Mouse (Mus musculus): Measurements from ENCODE around the gene Afmid. TPM values are rescaled to one million over a fixed set of nuclear protein-coding genes. Genes with fewer than 3 reads are reported as not detected.

Afmid gene
- total and polyA plus RNA-seq, 3 experiments = 3.3 to 3.8 TPM; not detected in 1

- peak; percentile 82; the same call in 1 of the 2 replicates for TF ChIP-seq MYC (IDR thresholded peaks at IDR 0.05; ENCODE audit: low read depth, low read length)
- TF ChIP-seq ZC3H11A (IDR thresholded peaks at IDR 0.05; ENCODE audit: low read depth, low read length) = no peak
- no peak for TF ChIP-seq ZMIZ1 (IDR thresholded peaks at IDR 0.05; ENCODE audit: low read depth, low read length)
- TF ChIP-seq USF1 (IDR thresholded peaks at IDR 0.05; ENCODE audit: low read depth, low read length) = no peak
- TF ChIP-seq MYB (IDR thresholded peaks at IDR 0.05; ENCODE audit: low read depth, low read length) = no peak
- TF ChIP-seq GABPA (IDR thresholded peaks at IDR 0.05; ENCODE audit: low read depth, low read length) = no peak
- no peak for TF ChIP-seq BHLHE40 (IDR thresholded peaks at IDR 0.05; ENCODE audit: borderline replicate concordance, low read depth, low read length)
- peak; percentile 34; the same call in 1 of the 2 replicates for TF ChIP-seq SIN3A (IDR thresholded peaks at IDR 0.05; ENCODE audit: low read length)
- TF ChIP-seq NRF1 (IDR thresholded peaks at IDR 0.05; ENCODE audit: insufficient read depth, low read depth, low read length, poor library complexity, severe bottlenecking) = peak; percentile 37; the same call in 1 of the 2 replicates
- peak; percentile 84 for TF ChIP-seq TAL1 (IDR thresholded peaks at IDR 0.05; ENCODE audit: low read length)
- no peak for TF ChIP-seq UBTF (IDR thresholded peaks at IDR 0.05; ENCODE audit: borderline replicate concordance, insufficient read depth, low read depth, low read length)
- no peak for TF ChIP-seq ETS1 (IDR thresholded peaks at IDR 0.05; ENCODE audit: low read depth, low read length)
- TF ChIP-seq HCFC1 (IDR thresholded peaks at IDR 0.05; ENCODE audit: low read depth, low read length) = no peak
- no peak for TF ChIP-seq SMC3 (IDR thresholded peaks at IDR 0.05; ENCODE audit: low read depth, low read length)
- TF ChIP-seq RAD21 (IDR thresholded peaks at IDR 0.05; ENCODE audit: low read depth, low read length) = no peak
- TF ChIP-seq CHD1 (IDR thresholded peaks at IDR 0.05; ENCODE audit: low read depth, low read length) = no peak
Observed at GRCm38 (mm10) chr11:117797511-117798159, 28.1 kb upstream of the Afmid start, which contains the start of gene 6030468B19Rik (continued).

GRCm38 (mm10) chr11:117798160-117798541 lies 27.6 kb upstream of the Afmid start:
- Histone ChIP-seq H3K4me3 (ENCODE audit: control insufficient read depth in 1 of 2, insufficient read depth in 1 of 2, low read depth in 2 of 2, low read length in 2 of 2) (0 out of 4 replicates have a peak overlapping the region, but pooled peaks of 1 of the 2 experiments have one; percentile 18), H3K27ac (ENCODE audit: control insufficient read depth, low read depth, low read length) (peak overlapping the region; percentile 37), H3K4me1 (ENCODE audit: control insufficient read depth in 1 of 2, insufficient read depth in 2 of 2, low read length in 2 of 2) (peaks cover 11 to 27% of the 10 kb centered on the region in 2 experiments), H3K36me3 (ENCODE audit: control insufficient read depth in 1 of 2, insufficient read depth in 2 of 2, low read length in 2 of 2) (peaks cover 0 to 20% of the 10 kb centered on the region in 2 experiments; a peak in 2 of 4 replicates), H3K27me3 (ENCODE audit: control insufficient read depth in 1 of 2, insufficient read depth in 2 of 2, low read length in 2 of 2) (no peaks in the 10 kb centered on the region), H3K9ac (ENCODE audit: control insufficient read depth, low read depth, low read length, poor library complexity, severe bottlenecking) (peak overlapping the region; percentile 23; the same call in 1 of the 2 replicates), H3K9me3 (replicated peaks; ENCODE audit: insufficient read depth, low read length) (no peaks in the 10 kb centered on the region), H3K79me2 (ENCODE audit: control insufficient read depth, insufficient read depth, low read length, poor library complexity) (no peaks in the 10 kb centered on the region)
- DNase-seq (ENCODE audit: low read depth, low spot score) = peak; percentile 58
- TF ChIP-seq SIN3A (IDR thresholded peaks at IDR 0.05; ENCODE audit: low read length) (no peak; the same call in 1 of the 2 replicates), UBTF (IDR thresholded peaks at IDR 0.05; ENCODE audit: borderline replicate concordance, insufficient read depth, low read depth, low read length) (no peak), TAL1 (IDR thresholded peaks at IDR 0.05; ENCODE audit: low read length) (peak; percentile 31; the same call in 1 of the 2 replicates), POLR2A (IDR thresholded peaks at IDR 0.05; ENCODE audit: control insufficient read depth in 1 of 2, insufficient read depth in 1 of 2, low read depth in 1 of 2, low read length in 2 of 2, poor library complexity in 1 of 2) (no peak), USF1 (IDR thresholded peaks at IDR 0.05; ENCODE audit: low read depth, low read length) (peak; percentile 20; the same call in 1 of the 2 replicates), TCF12 (IDR thresholded peaks at IDR 0.05; ENCODE audit: low read depth, low read length) (peak; percentile 67), EP300 (IDR thresholded peaks at IDR 0.05; ENCODE audit: low read depth in 1 of 2, low read length in 2 of 2) (peak; percentile 67 to 77), MAZ (IDR thresholded peaks at IDR 0.05; ENCODE audit: low read depth, low read length) (peak; percentile 82; the same call in 1 of the 2 replicates), GATA1 (IDR thresholded peaks at IDR 0.05; ENCODE audit: low read depth, low read length) (peak; percentile 91), BHLHE40 (IDR thresholded peaks at IDR 0.05; ENCODE audit: borderline replicate concordance, low read depth, low read length) (peak; percentile 53; the same call in 1 of the 2 replicates), ETS1 (IDR thresholded peaks at IDR 0.05; ENCODE audit: low read depth, low read length) (peak; percentile 38; the same call in 1 of the 2 replicates), MYC (IDR thresholded peaks at IDR 0.05; ENCODE audit: low read depth, low read length) (0 out of 2 replicates have a peak, but pooled peaks have one; percentile 7), HCFC1 (IDR thresholded peaks at IDR 0.05; ENCODE audit: low read depth, low read length) (peak; percentile 38; the same call in 1 of the 2 replicates), NELFE (IDR thresholded peaks at IDR 0.05; ENCODE audit: low read depth, low read length) (no peak)
